Mouse (Mus musculus) megakaryocyte, adult 5-6 weeks (primary cell): ENCODE measurements at regions not wholly inside any gene's neighbourhood (a gene's known extent, or its start where the extent isn't known, plus 50 kb on each side); places are given as distances from the start of the nearest gene placed in this dataset.

ENCODE experiments used
- ATAC-seq: 2 replicates; pipeline ENCODE4 v1.8.0; 2016; ENCODE audit warnings: mild to moderate bottlenecking, inconsistent platforms; ENCODE audit not compliant: poor library complexity, severe bottlenecking

DNA sequence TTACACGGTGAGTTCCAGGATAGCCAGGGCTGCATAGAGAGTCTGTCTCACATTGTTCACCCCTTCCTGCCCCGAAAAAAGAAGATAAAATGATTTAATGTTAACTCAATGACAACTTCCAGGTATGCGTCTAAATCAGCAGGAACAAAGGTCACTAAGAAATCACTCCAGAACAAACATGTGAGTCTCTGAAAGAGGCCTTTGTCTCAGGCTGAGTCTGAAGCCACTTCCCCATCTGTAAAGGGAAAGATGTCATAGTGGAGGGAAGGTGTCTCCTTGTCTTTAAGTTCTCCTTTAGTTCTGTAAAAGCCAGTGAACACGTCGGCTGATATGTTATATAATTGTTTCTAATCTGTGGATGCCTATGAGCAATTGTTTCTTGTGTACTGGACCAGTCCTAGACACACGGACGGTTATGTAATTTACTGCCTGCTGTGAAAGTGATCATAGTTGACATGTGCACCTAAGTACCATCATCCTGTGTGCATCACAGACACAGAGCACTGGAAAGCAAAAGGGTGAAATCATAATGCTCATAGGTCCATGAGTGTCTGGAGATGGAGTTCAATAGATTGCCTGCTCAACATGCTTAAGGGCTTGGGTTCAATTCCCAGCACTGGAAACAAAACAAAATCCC lies 76.3 kb downstream of the Asb13 start:
- no peak for ATAC-seq

DNA sequence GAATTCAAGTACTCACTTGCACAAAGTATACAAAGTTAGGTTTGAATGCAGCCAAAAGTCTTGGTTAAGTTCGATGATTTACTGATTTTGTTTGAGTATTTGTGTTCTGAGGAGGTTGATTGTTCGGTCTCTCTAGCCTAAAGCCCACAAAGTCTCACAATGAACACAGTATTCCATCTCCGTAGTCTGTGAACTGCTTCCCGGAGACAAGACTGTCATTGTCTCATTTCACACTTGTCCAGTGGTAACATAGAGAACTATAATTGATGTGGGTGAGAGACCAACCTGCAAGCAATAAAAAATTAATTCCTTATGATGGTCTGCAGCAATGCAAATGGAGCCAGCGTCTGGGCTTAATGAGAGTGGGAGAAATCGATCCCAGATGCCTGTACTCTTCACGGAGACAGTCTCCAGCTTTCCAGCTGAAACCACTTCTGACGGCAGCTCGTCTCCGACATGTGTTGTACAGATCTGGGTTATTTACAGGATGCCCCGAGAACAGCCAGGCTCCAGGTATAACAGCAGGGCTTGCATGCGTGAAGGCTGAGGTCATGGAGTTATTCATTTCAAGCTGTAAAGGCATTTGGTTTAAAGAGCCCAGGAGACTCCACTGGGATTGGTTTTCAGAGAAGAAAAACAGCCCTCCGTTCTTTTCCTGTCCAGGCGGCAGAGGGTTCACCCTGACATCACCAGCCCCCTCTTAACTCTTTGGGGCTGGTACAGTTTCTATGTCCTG lies 75.2 kb downstream of the Asb13 start:
- no peak for ATAC-seq
